10 mouse cellular contexts compared by ENCODE assay signal in genomic region chr8:94010101-94010705, GRCm38 (mm10). TPM values are rescaled to one million over a fixed set of nuclear protein-coding genes. Genes with fewer than 3 reads are reported as not detected.
DNase-seq lines count a peak whose midpoint lies in the region; ATAC-seq and TF ChIP-seq lines count a peak whose summit lies in the region.
"Had no signal": no experiment of that assay in that cellular context is flagged by ENCODE, and none has a peak within 500 bp of the region (broad histone marks: within the 10 kb centered on the region; RNA-seq: fewer than 3 reads in every experiment).

No protein-coding gene starts in this region.

- H3K36me3 ChIP-seq in heart, embryonic 16.5 days (ENCODE audit: control insufficient read depth, insufficient read depth), result no peaks in the 10 kb centered on the region
- H3K36me3 ChIP-seq in CH12.LX (replicated peaks in 1 of 2; ENCODE audit: control insufficient read depth in 1 of 2, insufficient read depth in 1 of 2, low read length in 1 of 2), result peaks cover 3 to 21% of the 10 kb centered on the region in 2 experiments
- H3K36me3 ChIP-seq in forebrain, embryonic 15.5 days, result no peaks in the 10 kb centered on the region
- peaks cover 14% of the 10 kb centered on the region for H3K36me3 ChIP-seq in midbrain, embryonic 10.5 days

- no peak overlapping the region for H3K9ac ChIP-seq in heart, embryonic 16.5 days (ENCODE audit: low read length)
- peak overlapping the region; percentile 82 for H3K9ac ChIP-seq in CH12.LX (ENCODE audit: insufficient read depth, low read depth)
- 0 out of 2 replicates have a peak overlapping the region, but pooled peaks have one; percentile 4 for H3K9ac ChIP-seq in forebrain, embryonic 15.5 days (replicated peaks)

- TF ChIP-seq RAD21 in CH12.LX (IDR thresholded peaks at IDR 0.05; ENCODE audit: low read depth, low read length), result no peak

- peaks cover 28% of the 10 kb centered on the region for H3K4me1 ChIP-seq in heart, embryonic 16.5 days (ENCODE audit: control insufficient read depth, insufficient read depth, low read length)
- peaks cover 7 to 38% of the 10 kb centered on the region in 2 experiments for H3K4me1 ChIP-seq in CH12.LX (ENCODE audit: control insufficient read depth in 1 of 2, insufficient read depth in 2 of 2)
- peaks cover 36% of the 10 kb centered on the region for H3K4me1 ChIP-seq in forebrain, embryonic 15.5 days
- H3K4me1 ChIP-seq in midbrain, embryonic 10.5 days, result peaks cover 42% of the 10 kb centered on the region

- dilution Hi-C loops in CH12.LX (cut with MboI; ENCODE audit: extremely low pct_ligation_motif_present, extremely low pct_unique_long_range_greater_than_20kb, low sequenced_read_pairs), result no loop called here

- H3K79me2 ChIP-seq in CH12.LX (replicated peaks; ENCODE audit: control insufficient read depth, extremely low read depth, insufficient read depth, poor library complexity, severe bottlenecking), result peaks cover 56% of the 10 kb centered on the region

- peak overlapping the region; percentile 23; the same call in 1 of the 2 replicates for H3K4me2 ChIP-seq in heart, embryonic 16.5 days (ENCODE audit: low read depth, low read length)
- peak overlapping the region; percentile 97 for H3K4me2 ChIP-seq in CH12.LX (ENCODE audit: insufficient read depth, low read depth, poor library complexity, severe bottlenecking)
- peak overlapping the region; percentile 67 for H3K4me2 ChIP-seq in forebrain, embryonic 15.5 days (replicated peaks)

- H3K27me3 ChIP-seq in heart, embryonic 16.5 days (ENCODE audit: control insufficient read depth, insufficient read depth, low read length), result no peaks in the 10 kb centered on the region
- no peaks in the 10 kb centered on the region for H3K27me3 ChIP-seq in CH12.LX (replicated peaks)
- no peaks in the 10 kb centered on the region for H3K27me3 ChIP-seq in forebrain, embryonic 15.5 days
- H3K27me3 ChIP-seq in midbrain, embryonic 10.5 days (ENCODE audit: low read depth, poor library complexity, severe bottlenecking), result no peaks in the 10 kb centered on the region
- H3K27me3 ChIP-seq: Patski had no signal

- in situ Hi-C loops in CH12.LX (cut with MboI; ENCODE audit: low pct_ligation_motif_present, low pct_unique_long_range_greater_than_20kb, low sequenced_read_pairs), result no loop called here

- no peak for DNase-seq in heart, postnatal 25 days (ENCODE audit: low spot score)
- DNase-seq in CH12.LX (ENCODE audit: extremely low read depth), result peak; percentile 68
- DNase-seq in midbrain, embryonic 10.5 days (ENCODE audit: low spot score), result no peak
- no peak for DNase-seq in spleen, adult 18-20 months
- no peak for DNase-seq in ovary, postnatal 10 days (ENCODE audit: low spot score)
- no peak for DNase-seq in spleen, postnatal 14 days (ENCODE audit: low spot score in 2 of 2)
- DNase-seq: embryo, embryonic 11 days had no signal

- no peak overlapping the region for H3K27ac ChIP-seq in heart, embryonic 16.5 days (ENCODE audit: low read length)
- peak overlapping the region; percentile 67 for H3K27ac ChIP-seq in CH12.LX (ENCODE audit: insufficient read depth, low read depth)
- no peak overlapping the region for H3K27ac ChIP-seq in forebrain, embryonic 15.5 days (replicated peaks)
- no peak overlapping the region for H3K27ac ChIP-seq in midbrain, embryonic 10.5 days (replicated peaks)

- intact Hi-C loops in heart, postnatal 25 days (cut with DNase I), result loop anchor here (2.0 kb wide), 1 partner anchor 25 kb away; no protein-coding TSS in a partner anchor

- H3K4me3 ChIP-seq in heart, embryonic 16.5 days (ENCODE audit: low read length), result no peak overlapping the region
- peak overlapping the region; percentile 13 to 96 (median 68) for H3K4me3 ChIP-seq in CH12.LX (replicated peaks in 1 of 3; ENCODE audit: low read depth in 2 of 3, low read length in 2 of 3, poor library complexity in 1 of 3)
- no peak overlapping the region for H3K4me3 ChIP-seq in forebrain, embryonic 15.5 days
- H3K4me3 ChIP-seq in midbrain, embryonic 10.5 days, result peak overlapping the region; percentile 95; the same call in 1 of the 2 replicates

- no peaks in the 10 kb centered on the region for H3K9me3 ChIP-seq in heart, embryonic 16.5 days (replicated peaks; ENCODE audit: control insufficient read depth, low read length)
- no peaks in the 10 kb centered on the region for H3K9me3 ChIP-seq in CH12.LX (replicated peaks; ENCODE audit: low read length)
- no peaks in the 10 kb centered on the region for H3K9me3 ChIP-seq in forebrain, embryonic 15.5 days
- H3K9me3 ChIP-seq in midbrain, embryonic 10.5 days (replicated peaks), result no peaks in the 10 kb centered on the region

- ATAC-seq in heart, embryonic 16.5 days (replicated peaks; ENCODE audit: extremely low read depth, insufficient read depth, low FRiP score), result no peak
- no peak for ATAC-seq in forebrain, embryonic 15.5 days (replicated peaks)
- ATAC-seq: Patski had no signal

- peak; percentile 71 for TF ChIP-seq EP300 in CH12.LX (IDR thresholded peaks at IDR 0.05; ENCODE audit: low read length)

- 0 out of 2 replicates have a peak, but pooled peaks have one; percentile 23 for TF ChIP-seq POLR2A in CH12.LX (IDR thresholded peaks at IDR 0.05; ENCODE audit: low read depth, low read length)

- WGBS in heart, embryonic 16.5 days, result 66% methylated on average over 2 of the region's 2 CpGs
- WGBS in forebrain, embryonic 15.5 days, result 31% methylated on average over 2 of the region's 2 CpGs
- WGBS in midbrain, embryonic 10.5 days, result 47% methylated on average over 2 of the region's 2 CpGs

- no peak for TF ChIP-seq CTCF in CH12.LX (conservative IDR thresholded peaks at IDR 0.05 in 1 of 2, IDR thresholded peaks at IDR 0.05 in 1 of 2; ENCODE audit: low read depth in 2 of 2, low read length in 2 of 2)

TF ChIP-seq in CH12.LX, 34 proteins besides CTCF, POLR2A, EP300 and RAD21 (continues in another document):
- TF ChIP-seq NELFE (IDR thresholded peaks at IDR 0.05; ENCODE audit: low read depth, low read length) (no peak), MYC (IDR thresholded peaks at IDR 0.05; ENCODE audit: low read depth, low read length) (peak; percentile 62), PAX5 (IDR thresholded peaks at IDR 0.05; ENCODE audit: low read length) (no peak), SMC3 (IDR thresholded peaks at IDR 0.05; ENCODE audit: low read depth, low read length) (no peak), ELF1 (IDR thresholded peaks at IDR 0.05; ENCODE audit: low read depth, low read length) (no peak), RCOR1 (conservative IDR thresholded peaks at IDR 0.05; ENCODE audit: low read depth, low read length) (peak; percentile 32; the same call in 1 of the 2 replicates), HCFC1 (IDR thresholded peaks at IDR 0.05; ENCODE audit: low read depth, low read length) (0 out of 2 replicates have a peak, but pooled peaks have one; percentile 2), JUND (conservative IDR thresholded peaks at IDR 0.05; ENCODE audit: low read depth, low read length) (peak; percentile 62), NRF1 (IDR thresholded peaks at IDR 0.05; ENCODE audit: low read depth, low read length) (0 out of 2 replicates have a peak, but pooled peaks have one; percentile 11), JUN (IDR thresholded peaks at IDR 0.05; ENCODE audit: insufficient read depth, low read depth, low read length) (peak; percentile 62; the same call in 1 of the 2 replicates), ZMIZ1 (IDR thresholded peaks at IDR 0.05; ENCODE audit: low read depth, low read length) (no peak), CHD1 (IDR thresholded peaks at IDR 0.05; ENCODE audit: low read depth, low read length) (no peak), ZC3H11A (IDR thresholded peaks at IDR 0.05; ENCODE audit: low read depth, low read length) (no peak), MAFK (IDR thresholded peaks at IDR 0.05; ENCODE audit: insufficient replicate concordance, low read length) (no peak), ZNF384 (IDR thresholded peaks at IDR 0.05; ENCODE audit: low read depth, low read length) (no peak), TCF12 (IDR thresholded peaks at IDR 0.05; ENCODE audit: low read depth, low read length) (0 out of 2 replicates have a peak, but pooled peaks have one; percentile 31), GABPA (IDR thresholded peaks at IDR 0.05; ENCODE audit: insufficient replicate concordance, low read depth, low read length) (no peak), SIN3A (IDR thresholded peaks at IDR 0.05; ENCODE audit: low read length) (peak; percentile 78; the same call in 1 of the 2 replicates), BHLHE40 (IDR thresholded peaks at IDR 0.05; ENCODE audit: low read depth, low read length) (peak; percentile 39; the same call in 1 of the 2 replicates), USF1 (IDR thresholded peaks at IDR 0.05; ENCODE audit: low read depth, low read length) (no peak), UBTF (IDR thresholded peaks at IDR 0.05; ENCODE audit: low read depth, low read length) (no peak)

RNA-seq across cellular contexts. Expression of gene Amfr, which starts 2.4 kb away (rescaled TPM):
- polyA plus RNA-seq in heart, embryonic 16.5 days (2015; fragmentation: Nextera tagmentation; extraction: Ambion mirVana), result 43.3 and 45.5 TPM in 2 replicates
- total RNA-seq in heart, postnatal 25 days (2021), result 100 to 1,000 TPM; 112 to 121 TPM
- total RNA-seq in CH12.LX (2012; rRNA removed) (101 and 126 TPM in 2 replicates), CH12.LX (2014; rRNA removed) (79.9 and 102 TPM in 2 replicates)
- 71.0 and 86.7 TPM in 2 replicates for polyA plus RNA-seq in CH12.LX (2012; ENCODE audit: insufficient read length, low read depth)
- polyA plus RNA-seq in forebrain, embryonic 15.5 days (2015; fragmentation: Nextera tagmentation; extraction: Ambion mirVana), result 71.8 and 76.3 TPM in 2 replicates
- polyA plus RNA-seq in midbrain, embryonic 10.5 days (2016; fragmentation: Nextera tagmentation; extraction: Ambion mirVana), result 47.0 and 50.8 TPM in 2 replicates

RNA-seq across cellular contexts. Expression of gene Nudt21, which starts 26.6 kb away (rescaled TPM):
- 64.5 and 76.9 TPM in 2 replicates for polyA plus RNA-seq in heart, embryonic 16.5 days (2015; fragmentation: Nextera tagmentation; extraction: Ambion mirVana)
- 10 to 100 TPM; 24.8 to 27.1 TPM for total RNA-seq in heart, postnatal 25 days (2021)
- total RNA-seq in CH12.LX (2012; rRNA removed), result 138 and 142 TPM in 2 replicates
- total RNA-seq in CH12.LX (2014; rRNA removed), result 247 and 282 TPM in 2 replicates
- polyA plus RNA-seq in CH12.LX (2012; ENCODE audit: insufficient read length, low read depth), result 78.3 and 91.0 TPM in 2 replicates
- polyA plus RNA-seq in forebrain, embryonic 15.5 days (2015; fragmentation: Nextera tagmentation; extraction: Ambion mirVana), result 133 and 134 TPM in 2 replicates
- 181 and 182 TPM in 2 replicates for polyA plus RNA-seq in midbrain, embryonic 10.5 days (2016; fragmentation: Nextera tagmentation; extraction: Ambion mirVana)

RNA-seq across cellular contexts. Expression of gene Ogfod1, which starts 26.8 kb away (rescaled TPM):
- polyA plus RNA-seq in heart, embryonic 16.5 days (2015; fragmentation: Nextera tagmentation; extraction: Ambion mirVana), result 11.1 and 12.2 TPM in 2 replicates
- total RNA-seq in heart, postnatal 25 days (2021), result 10 to 100 TPM; 29.5 to 30.1 TPM
- total RNA-seq in CH12.LX (2012; rRNA removed), result 16.6 and 20.1 TPM in 2 replicates
- total RNA-seq in CH12.LX (2014; rRNA removed), result 23.4 and 26.9 TPM in 2 replicates
- polyA plus RNA-seq in CH12.LX (2012; ENCODE audit: insufficient read length, low read depth), result 30.5 and 31.9 TPM in 2 replicates
- 16.1 and 18.8 TPM in 2 replicates for polyA plus RNA-seq in forebrain, embryonic 15.5 days (2015; fragmentation: Nextera tagmentation; extraction: Ambion mirVana)
- 10.8 and 11.6 TPM in 2 replicates for polyA plus RNA-seq in midbrain, embryonic 10.5 days (2016; fragmentation: Nextera tagmentation; extraction: Ambion mirVana)

Comparison
In these comparisons a context has a peak if more than half of its experiments do, and no peak if none do; other contexts are left out.
1. H3K4me2 ChIP-seq: peak in every context shown above with its lines; median percentile 97 in CH12.LX; 67 in forebrain, embryonic 15.5 days; 23 in heart, embryonic 16.5 days.
2. H3K4me3 ChIP-seq: peak in CH12.LX (3 of 3) and midbrain, embryonic 10.5 days (single experiment); none in heart, embryonic 16.5 days (single experiment) and forebrain, embryonic 15.5 days (single experiment).